Mouse (Mus musculus) embryo, embryonic 9.5 days (tissue): Measurements from ENCODE around the gene Caskin2.
"Not testable (repeated sequence)": the region's sequence is repeated elsewhere in the genome, so short reads cannot be mapped to it uniquely, and the experiment has no call there.

ENCODE experiments used
- DNase-seq: peaks from one replicate; pipeline ENCODE4 v3.0.0-alpha.2; 2017; ENCODE audit errors: extremely low spot score

Caskin2 gene

DNA sequence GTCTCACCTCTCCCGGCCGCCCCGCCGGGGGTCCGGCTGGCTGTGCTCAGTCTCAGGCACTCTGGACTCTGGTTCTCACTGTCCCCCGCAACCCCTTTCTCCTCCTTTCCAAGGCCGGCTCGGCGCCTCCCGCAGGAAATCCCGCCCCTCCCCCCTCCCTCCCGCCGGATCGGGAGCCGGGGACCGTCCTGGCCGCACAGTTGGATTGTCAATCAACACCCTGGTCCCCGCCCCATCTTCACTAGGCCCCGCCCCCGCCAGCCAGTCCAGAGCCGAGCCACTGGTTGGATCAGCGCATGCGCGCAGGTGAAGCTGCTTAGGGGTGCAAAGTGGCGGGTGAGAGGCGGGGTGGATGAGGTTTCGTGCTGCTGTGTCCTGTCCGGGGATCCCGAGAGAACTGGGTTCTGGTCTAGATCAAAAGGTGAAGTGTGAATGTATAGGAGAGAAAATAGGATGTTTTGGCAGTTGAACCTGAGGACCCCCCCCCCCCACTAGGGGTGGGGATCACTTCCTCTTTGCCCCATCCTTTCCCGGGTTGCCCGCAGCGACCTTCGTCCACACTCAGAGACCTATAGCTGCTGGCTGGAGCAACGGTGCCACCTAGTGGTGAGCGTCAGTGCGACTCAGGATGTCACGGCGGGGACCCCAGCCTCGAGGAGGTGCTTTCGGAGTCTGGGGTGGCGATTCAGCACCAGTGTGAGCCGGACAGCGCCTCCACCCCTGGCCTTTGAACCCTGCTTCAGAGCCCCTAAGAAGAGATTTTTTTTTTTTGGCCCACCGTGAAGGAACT lies at the start of gene Caskin2:
Caskin2 (minus strand) TSS at position 133 of the 790 bp plus-strand sequence.
- DNase-seq, result peak; percentile 100

DNA sequence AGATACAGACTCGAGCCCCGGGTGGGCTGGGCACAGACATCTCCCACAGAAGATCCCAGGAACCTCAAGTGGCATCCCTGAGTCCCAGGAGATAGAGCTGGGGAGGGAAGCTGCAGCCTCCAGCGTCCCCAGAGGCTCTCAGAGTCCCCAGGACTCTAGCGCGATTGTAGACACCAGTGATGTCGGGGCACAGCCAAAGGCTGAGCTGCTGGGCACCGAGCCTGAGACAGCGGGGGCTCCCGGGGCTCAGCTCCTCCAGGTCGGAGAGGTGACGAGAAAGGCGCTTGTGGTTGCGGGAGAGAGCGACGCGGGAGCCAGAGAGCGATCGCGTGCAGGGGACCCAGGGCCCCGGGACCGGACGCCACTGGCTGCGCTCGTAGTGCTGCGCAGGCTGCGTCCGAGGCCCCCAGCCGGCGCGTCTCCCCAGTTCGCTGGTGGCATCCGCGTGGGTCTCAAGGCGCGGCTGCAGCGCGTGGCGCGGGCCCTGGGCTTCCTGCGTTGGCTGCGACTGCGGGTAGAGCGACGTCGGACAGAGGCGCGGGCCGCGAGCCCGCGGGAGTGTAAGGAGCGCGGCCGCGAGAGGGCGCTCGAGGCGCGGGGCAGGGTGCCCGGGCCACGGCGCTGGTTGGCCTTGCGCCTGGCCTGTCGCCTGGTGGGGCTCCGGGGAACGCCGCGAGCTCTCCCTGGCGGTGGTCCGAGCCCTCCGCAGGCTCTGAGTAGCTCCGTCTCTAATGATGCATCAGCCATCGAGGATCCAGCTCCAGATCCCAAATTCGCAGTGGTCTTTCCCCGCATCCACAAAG lies 45.9 kb upstream of the Caskin2 start:
- peak; percentile 88 for DNase-seq

DNA sequence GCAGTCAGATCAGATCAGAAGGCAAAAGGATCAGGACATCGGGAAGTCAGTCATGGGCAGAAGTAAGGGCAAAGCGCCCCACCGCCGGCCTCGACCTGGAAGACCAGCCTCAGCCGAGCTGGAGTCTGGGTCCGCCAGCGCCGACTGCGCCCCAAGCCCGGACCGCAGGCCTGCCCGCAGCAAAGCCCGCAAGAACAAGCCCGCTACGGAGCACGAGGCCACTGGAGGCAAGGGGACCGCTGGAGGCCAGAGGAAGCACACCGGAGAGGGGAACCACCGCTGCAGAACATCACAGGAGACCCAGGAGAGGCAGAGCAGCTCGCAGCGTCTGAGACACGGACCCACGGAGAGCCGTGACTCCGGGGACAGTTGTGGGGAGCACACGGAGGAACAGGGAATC lies 44.9 kb upstream of the Caskin2 start, which contains the start of gene Myo15b:
Myo15b (plus strand) TSS at position 53 of the 400 bp plus-strand sequence.
- peak; percentile 36 for DNase-seq

DNA sequence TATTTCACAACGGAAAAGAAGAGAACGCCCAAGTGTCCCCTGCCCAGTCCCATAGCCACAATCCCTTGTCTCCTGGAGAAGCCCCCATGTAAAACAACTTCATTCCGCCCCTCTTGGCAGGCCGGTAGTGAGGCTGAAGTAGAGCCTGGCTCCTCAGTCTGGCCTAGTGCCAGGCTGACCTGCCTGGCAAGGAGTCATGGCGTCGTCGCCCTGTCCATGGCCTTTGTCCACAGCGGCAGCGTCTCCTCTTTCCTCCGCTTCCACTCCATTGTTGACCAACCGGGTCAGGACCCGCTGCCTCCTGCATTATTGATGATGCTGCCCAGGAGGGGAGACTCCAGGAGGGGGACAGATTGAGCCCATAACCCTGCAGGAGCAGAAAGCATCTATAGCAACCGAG lies 44.5 kb upstream of the Caskin2 start:
- no peak for DNase-seq

DNA sequence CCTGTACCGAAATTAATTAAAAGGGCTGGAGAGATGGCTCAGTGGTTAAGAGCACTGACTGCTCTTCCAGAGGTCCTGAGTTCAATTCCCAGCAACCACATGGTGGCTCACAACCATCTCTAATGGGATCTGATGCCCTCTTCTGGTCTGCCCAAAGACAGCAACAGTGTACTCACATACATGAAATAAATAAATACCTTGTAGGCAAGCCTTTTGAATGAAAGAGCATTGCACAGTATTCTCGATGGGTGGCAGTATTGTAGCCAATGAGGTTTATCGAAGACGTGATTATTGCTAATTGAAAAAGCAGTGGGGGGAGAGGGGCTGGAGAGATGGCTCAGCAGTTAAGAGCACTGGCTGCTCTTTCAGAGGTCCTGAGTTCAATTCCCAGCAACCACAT lies 43.7 kb upstream of the Caskin2 start:
- DNase-seq, result not testable (repeated sequence)

DNA sequence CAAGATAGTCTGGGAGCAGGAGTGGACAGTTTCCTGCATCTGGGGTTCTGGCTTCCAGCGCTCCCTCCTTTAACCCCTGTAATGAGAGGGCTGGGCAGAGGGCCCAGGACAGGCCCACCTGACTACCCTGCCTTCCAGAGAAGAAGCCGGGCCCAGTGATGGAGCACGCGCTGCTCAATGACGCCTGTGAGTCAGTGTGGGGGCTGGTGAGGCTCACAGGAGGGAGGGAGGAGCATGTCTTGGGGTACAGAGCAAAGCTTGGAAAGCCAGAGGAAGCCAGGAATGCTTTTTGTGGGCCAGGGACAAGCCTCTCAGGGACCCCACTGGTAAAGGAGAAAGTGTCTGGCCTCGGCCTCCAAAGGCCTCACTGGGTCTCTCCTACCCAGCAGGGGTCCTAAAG lies 41.2 kb upstream of the Caskin2 start:
- no peak for DNase-seq

DNA sequence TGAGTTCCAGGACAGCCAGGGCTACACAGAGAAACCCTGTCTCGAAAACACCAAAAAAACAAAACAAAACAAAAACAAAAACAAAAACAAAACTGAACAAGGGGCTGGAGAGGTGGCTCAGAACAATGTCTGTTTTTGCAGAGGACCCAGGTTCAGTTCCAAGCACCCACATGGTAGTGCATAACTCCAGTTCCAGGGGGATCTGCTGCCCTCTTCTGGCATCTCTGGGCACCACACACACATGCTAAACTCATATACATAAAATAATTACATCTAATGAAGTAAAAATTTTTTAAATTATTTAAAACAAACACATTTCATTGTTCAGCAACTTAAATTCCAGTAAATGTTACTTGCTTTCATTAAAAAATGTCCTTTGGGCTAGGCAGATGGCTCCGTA lies 32.4 kb upstream of the Caskin2 start:
- no peak for DNase-seq

DNA sequence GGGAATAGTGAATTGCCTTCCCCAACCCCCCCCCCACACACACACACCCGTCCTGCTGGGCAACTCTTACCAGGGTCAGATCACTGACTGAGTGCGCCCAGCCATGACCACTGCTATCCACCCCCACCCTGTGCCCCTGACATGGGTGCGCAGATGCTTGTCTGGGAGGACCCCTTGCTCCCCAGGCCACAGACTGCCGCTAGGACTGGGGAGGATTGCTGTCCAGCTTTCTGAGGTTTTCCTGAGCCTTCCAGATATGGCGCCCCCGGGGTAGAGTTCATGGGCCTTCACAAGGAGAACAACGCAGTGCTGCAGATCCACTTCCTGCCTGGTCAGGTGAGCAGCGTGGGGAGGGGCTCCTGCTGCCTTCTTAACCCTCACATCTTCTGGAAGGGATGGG lies 30.8 kb upstream of the Caskin2 start:
- DNase-seq, result no peak

DNA sequence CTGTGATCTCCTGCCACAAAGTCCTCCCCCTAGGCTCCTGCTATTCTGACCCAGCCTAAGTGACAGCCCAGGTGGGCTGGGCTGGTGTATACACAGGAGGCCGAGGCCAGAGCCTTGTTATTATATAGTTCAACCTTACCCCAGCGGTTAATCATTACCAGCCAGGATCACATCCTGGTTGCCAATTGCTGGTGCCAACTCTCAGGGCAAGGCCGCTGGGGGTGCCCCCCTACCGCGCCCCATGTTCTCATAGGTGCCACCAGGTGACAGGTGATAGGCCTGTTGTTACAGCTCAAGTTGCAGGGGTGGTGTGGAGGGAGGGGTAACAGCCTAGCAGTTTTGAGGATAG lies 30.4 kb upstream of the Caskin2 start:
- no peak for DNase-seq

DNA sequence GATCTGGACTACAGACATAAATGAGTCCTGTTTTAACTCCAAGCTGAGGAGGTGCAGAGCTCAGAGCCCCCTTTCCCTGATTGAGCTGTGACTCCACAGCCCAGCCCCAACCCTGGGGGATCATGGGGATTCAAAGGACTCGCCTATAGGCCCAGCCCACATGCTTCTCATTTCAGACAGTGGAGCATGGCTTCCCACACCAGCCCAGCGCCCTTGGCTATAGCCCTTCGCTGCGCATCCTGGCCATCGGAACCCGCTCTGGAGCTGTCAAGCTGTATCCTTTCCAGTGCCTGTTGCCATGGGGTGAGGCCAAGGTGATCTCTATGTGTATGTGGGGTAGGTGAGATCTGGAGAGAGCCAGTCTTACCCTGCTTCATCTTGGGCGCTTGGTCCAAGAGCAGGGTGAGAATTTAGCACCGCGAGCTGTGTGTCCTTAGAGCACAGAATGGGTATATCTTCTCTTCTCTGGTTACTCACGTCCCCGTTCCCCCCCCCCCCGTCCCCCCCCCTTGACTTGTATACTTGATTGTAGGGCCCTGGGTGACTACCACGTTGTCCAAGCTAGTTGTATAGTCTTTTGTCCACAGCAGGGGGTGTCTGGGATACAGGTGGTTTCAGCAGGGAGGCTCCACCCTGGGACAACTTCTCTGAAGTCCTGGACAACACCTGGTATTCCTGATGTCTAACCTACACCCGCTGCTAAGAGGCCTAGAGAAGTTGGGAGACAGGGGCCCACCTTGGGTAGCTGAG lies 29.9 kb upstream of the Caskin2 start:
- no peak for DNase-seq

DNA sequence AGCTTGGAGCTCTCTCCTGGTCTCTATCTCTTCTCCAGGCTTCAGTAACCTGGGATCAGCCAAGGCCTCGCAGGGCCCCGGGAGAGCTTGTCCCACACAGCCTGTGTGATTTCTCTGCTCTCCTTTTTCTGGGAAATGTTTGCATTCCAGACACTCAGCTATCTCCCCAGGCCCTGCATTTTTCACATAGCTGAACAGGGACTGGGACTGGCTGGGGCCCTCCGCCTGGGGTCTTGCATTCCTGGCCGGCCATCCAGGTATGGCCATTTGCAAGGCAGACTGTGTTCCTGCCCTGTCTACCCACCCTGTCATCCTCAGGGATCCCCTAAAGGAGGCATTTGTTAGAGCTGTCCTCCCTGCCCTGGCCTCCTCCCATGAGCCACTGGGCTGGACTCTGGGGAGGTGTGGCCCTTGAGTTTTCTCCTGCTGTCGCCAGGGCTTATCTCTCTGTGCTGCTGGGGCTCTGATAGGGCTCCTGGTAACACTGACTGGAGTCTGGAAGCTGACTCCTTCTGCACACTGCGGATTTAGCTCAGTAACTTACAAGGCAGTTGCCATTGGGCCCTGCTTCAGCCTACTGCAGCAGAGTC lies 28.6 kb upstream of the Caskin2 start:
- DNase-seq, result peak; percentile 64

DNA sequence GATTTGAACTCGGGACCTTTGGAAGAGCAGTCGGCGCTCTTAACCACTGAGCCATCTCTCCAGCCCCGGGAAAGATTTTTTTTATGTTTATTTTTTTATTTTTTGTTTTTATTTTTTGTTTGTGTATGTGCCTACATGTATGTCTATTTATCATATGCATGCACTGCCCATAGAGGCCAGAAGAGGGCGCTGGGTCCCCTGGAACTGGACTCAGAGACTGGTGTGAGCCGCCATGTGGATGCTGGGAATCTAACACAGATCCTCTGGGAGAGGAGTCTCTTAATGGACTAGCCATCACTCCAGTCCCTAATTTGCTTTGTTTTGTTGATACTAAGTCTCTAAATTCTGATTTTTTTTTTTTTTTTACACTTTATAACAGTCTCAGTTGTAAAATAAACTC lies 27.6 kb upstream of the Caskin2 start:
- no peak for DNase-seq

DNA sequence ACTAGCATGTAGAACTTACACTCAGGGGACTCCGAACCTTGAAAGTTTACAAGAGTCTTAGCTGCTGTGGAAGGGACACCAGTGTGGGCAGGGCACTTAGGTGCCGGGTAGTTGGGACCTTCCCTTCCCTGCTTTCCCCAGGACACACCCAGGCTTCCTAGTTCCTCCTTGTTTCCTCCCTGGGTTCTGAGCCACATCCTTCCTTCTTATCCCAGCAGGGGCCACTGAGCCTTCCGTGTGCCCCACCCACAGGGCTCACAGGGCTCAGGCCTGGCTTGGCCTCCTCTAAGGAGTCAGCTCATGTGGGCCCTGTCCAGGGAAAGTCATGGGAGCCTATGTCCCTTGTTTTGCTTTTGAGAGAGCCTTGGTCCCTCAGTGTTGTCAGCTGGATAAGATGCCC lies 26.3 kb upstream of the Caskin2 start:
- no peak for DNase-seq

DNA sequence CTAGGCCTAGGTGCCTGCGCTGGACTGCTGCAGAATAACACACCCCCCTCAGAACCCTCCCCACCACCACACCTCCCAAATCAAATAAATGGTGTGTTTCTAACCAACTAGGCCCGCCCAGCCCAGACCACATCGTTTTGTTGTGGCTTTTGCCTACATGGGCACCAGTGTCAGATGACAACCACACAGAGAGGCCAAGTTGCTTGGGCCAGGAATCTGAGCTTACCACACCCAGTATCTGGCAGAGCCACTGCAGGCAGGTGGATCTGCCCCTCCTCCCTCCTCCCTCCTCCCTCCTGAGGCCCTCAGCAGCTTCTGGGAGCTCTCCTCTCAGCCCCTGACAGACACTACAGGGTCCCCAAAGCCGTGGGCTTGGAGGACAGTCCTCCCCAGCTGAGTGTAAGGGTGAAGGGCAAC lies 25.5 kb upstream of the Caskin2 start:
- DNase-seq, result no peak

DNA sequence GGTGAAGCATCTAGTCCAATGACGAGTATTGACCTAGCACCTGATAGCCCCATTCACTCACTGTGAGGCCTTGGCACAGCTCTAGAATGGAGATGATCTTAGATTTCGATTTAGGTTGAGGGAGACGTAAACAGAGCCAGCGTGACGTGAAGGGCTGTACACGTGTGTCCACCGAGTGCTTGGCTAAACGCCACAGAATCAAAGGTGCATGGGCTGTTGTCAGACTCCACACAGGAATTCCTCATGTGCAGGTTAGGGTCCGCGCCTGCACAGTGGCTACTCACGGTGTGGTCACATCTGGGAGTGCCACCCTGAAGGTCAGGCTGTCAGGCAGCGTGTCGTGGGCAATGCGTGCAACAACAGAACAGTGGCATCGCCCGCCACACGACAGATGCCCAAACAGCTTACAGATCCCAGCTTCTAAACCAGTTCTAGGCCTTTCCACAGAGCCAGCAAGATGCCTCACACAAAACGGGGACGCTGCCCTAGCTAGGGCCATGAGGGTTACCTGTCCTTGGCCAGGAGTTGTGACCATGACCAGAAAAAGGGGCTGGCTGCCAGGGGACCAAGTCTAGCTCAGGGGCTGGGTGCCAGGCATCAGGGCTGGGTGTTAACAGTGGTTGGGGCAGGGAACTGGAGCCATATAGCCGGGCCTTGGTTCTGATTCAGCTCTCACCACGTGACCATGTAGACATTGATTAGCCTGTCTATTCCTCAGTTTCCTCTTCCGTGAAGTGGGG lies 24.3 kb upstream of the Caskin2 start:
- DNase-seq, result no peak

DNA sequence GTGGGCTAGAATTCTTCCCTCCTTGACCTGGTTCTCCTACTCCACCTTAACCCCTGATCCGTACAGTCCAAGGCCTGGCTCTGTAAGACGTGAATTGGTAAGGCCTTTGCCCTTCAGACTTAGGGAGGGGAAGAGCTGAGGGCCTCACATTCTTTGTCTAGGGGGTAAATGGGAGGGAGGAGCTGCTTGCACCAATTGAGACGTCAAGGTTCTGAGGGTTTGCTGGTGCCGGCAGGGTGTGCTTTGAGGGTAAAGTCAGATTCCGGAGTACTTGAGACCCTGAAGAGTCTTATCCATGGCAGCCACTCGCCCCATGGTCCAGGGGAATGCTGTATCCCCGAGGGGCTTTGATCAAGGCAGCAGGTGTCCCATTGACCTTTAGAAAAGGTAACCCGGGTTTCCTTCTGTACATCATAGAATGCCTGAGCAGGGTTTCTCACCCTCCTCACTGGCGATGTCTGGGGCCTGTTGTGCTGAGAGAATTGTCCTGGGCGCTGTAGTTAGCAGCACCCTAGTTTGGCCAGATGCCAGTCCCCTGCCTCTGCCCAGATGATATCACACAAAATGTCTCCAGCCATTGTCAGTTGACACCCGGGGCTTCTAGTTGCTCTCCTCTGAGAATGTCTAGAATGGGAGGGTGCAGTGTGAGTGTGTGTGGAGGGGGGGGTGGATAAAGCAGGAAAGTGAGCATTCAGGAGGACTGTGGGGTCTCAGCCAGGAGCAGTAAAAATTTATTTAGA lies 23.4 kb upstream of the Caskin2 start:
- no peak for DNase-seq

DNA sequence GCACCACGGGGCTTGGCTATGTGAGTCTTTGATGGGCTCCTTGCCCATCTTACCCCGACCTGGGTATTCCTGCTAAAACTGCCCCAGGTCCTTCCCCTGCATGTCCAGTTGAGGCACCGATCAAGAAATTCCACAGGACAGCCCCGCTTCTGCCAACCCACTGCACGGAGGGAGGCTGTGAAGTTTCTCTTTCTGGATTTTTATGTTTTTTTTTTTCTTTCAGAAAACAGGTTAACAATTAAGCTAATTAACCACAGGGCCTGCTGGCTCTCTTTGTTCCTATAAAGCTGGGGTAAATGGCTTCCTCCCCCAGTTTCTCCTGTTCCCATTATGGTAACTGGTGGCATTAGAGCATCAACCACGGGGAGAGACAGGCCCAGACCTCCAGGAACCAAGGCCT lies 20.6 kb upstream of the Caskin2 start:
- DNase-seq, result no peak

DNA sequence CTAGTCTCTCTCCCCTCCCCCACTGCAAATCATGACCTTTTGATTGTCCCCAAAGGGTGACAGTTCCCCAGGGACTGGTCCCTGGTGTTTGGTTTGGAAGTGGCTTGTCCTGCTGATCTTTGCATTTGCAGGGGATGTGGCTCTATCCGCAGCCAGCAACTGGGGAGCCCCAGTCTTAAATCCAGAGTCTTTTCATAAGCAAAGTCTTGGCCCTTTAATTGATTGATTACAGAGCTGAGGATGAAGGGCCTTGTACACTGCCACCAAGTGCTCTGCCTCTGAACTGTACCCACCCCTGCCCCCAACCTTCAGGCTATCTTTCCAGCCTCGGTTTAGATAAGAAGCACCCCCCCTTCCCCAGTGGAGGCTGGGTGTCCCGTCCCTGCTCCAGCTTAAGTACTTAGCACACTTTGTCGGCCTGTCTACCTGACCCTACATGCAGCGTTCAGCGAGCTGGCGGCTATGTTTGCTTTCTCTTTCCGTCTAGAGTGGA lies 19.6 kb upstream of the Caskin2 start:
- DNase-seq, result peak; percentile 62

DNA sequence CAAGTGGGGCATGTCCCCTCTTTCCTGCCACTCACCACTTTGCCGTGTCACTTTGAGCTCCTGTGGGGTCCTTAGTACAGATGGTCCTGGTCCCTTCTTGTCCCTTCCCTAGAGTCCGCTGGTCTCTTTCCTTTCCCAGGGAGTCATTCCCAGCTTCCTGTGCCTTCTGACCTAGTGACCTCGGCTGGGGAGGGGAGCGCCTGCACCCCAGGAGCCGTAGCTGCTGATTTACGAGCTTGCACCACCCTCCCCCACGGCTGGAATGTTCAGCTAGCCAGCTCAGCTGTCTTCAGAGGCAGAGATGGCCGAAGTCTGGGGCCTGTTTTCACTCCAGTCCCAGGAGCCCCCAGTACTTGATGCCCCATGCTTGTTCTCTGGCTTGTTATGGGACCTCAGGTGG lies 19.1 kb upstream of the Caskin2 start:
- DNase-seq, result peak; percentile 77

DNA sequence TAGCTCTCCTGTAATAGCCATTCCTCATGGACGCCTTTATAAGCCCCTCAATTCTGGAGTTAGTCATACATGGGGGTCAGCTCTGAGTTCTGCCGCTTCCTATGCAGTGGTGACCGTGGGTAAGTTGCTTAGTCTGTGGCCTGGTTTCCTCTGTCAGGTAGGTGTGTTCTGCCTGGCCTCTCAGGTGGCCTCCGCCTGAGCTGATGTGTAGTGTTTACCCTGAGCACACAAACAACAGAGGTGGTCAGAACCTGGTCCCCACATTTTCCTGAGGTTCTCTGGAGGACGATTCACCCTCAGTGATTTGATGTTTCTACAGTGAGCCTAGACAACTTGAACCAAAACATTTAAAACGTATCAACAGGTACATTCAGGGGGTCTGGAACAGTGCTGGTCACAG lies 18.6 kb upstream of the Caskin2 start:
- DNase-seq, result no peak
